Mouse (Mus musculus) hindbrain, embryonic 13.5 days (tissue): ENCODE measurements at regions not wholly inside any gene's neighbourhood (a gene's known extent, or its start where the extent isn't known, plus 50 kb on each side); places are given as distances from the start of the nearest gene placed in this dataset.

Experiments used
- ATAC-seq: fragments of 200-750 bp; cut with Nextera tagmentation; 2 replicates; pipeline ENCODE4 v1.8.0; 2017; ENCODE audit warnings: moderate TSS enrichment; ENCODE audit not compliant: low FRiP score
- H3K27ac ChIP-seq: fragments of 300-500 bp; sonication (generic); 2 replicates; pipeline ENCODE4 v1.5.1; 2015; ENCODE audit warnings: inconsistent platforms, mild to moderate bottlenecking, moderate library complexity
- H3K27me3 ChIP-seq: fragments of 300-500 bp; sonication (generic); 2 replicates; pipeline ENCODE4 v1.6.1; 2015; ENCODE audit warnings: mild to moderate bottlenecking, inconsistent platforms
- H3K36me3 ChIP-seq: fragments of 300-500 bp; sonication (generic); 2 replicates; pipeline ENCODE4 v1.6.1; 2015; ENCODE audit warnings: mild to moderate bottlenecking, inconsistent platforms
- H3K4me1 ChIP-seq: fragments of 300-500 bp; sonication (generic); replicated peaks from 2 replicates; pipeline ENCODE4 v1.6.1; 2015; ENCODE audit warnings: inconsistent platforms
- H3K4me2 ChIP-seq: fragments of 300-500 bp; sonication (generic); 2 replicates; pipeline ENCODE4 v1.6.1; 2015; ENCODE audit warnings: inconsistent platforms, mild to moderate bottlenecking, moderate library complexity
- H3K4me3 ChIP-seq: fragments of 300-500 bp; sonication (generic); 2 replicates; pipeline ENCODE4 v1.5.1; 2015; ENCODE audit warnings: mild to moderate bottlenecking, inconsistent platforms
- H3K9ac ChIP-seq: fragments of 300-500 bp; sonication (generic); 2 replicates; pipeline ENCODE4 v1.6.1; 2015; ENCODE audit warnings: mild to moderate bottlenecking, inconsistent platforms
- H3K9me3 ChIP-seq: fragments of 300-500 bp; sonication (generic); 2 replicates; pipeline ENCODE4 v1.6.1; 2016; ENCODE audit warnings: inconsistent platforms
- WGBS: fragments of 180-500 bp; shearing (Covaris S2); methylation state at CpG from one replicate; pipeline ENCODE4 v1.1.7; 2015; 5-methylcytosine and 5-hydroxymethylcytosine counted together

DNA sequence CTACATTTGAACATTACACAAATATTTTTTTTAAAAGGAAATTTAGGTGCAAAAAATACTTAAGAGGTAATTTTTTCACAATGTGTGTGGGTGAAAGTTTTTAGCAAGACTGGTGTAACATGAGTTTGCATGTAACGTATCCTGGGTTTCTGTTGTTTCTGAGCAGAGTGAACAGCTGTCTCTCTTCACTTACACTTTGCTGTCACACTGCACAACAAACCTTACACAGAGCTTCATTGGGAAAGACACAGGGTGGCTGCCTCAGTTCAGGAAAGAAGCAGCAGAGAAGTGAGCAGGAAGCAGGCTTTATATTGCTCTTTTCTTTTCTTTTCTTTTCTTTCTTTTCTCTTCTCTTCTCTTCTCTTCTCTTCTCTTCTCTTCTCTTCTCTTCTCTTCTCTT lies 617.1 kb upstream of the Gm38303 start:
- 90% methylated on average over 1 of the region's 1 CpGs for WGBS
- Histone ChIP-seq H3K4me3 (no peak overlapping the region), H3K36me3 (no peaks in the 10 kb centered on the region), H3K9me3 (no peaks in the 10 kb centered on the region), H3K9ac (no peak overlapping the region), H3K27me3 (no peaks in the 10 kb centered on the region), H3K4me1 (no peaks in the 10 kb centered on the region), H3K4me2 (no peak overlapping the region), H3K27ac (no peak overlapping the region)
- ATAC-seq: no peak

- 62% methylated on average over 3 of the region's 3 CpGs for WGBS
- ATAC-seq: no peak
- H3K9ac ChIP-seq: no peak overlapping the region
- no peaks in the 10 kb centered on the region for H3K36me3 ChIP-seq
- H3K27me3 ChIP-seq: no peaks in the 10 kb centered on the region
- H3K9me3 ChIP-seq: no peaks in the 10 kb centered on the region
- no peaks in the 10 kb centered on the region for H3K4me1 ChIP-seq
- H3K4me3 ChIP-seq: no peak overlapping the region
- H3K27ac ChIP-seq: no peak overlapping the region
- no peak overlapping the region for H3K4me2 ChIP-seq
Measured at GRCm38 (mm10) chr3:10917056-10917455, 581.6 kb upstream of the Gm38303 start.

- Histone ChIP-seq H3K36me3 (no peaks in the 10 kb centered on the region), H3K9ac (no peak overlapping the region), H3K4me1 (no peaks in the 10 kb centered on the region), H3K27ac (no peak overlapping the region), H3K9me3 (no peaks in the 10 kb centered on the region), H3K4me3 (no peak overlapping the region), H3K4me2 (no peak overlapping the region), H3K27me3 (no peaks in the 10 kb centered on the region)
- no peak for ATAC-seq
- WGBS: 69% methylated on average over 2 of the region's 2 CpGs
Measured at GRCm38 (mm10) chr3:10891981-10892380, 556.5 kb upstream of the Gm38303 start.
